Mouse (Mus musculus) CH12.LX (cell line): ENCODE measurements around the gene Lyve1.

Experiments used
- CHD1 ChIP-seq: IDR thresholded peaks from 2 replicates; pipeline ENCODE4 v1.6.1; 2012; ENCODE audit warnings: low read depth, low read length, improper control_type of control experiment, inconsistent platforms
- CHD2 ChIP-seq: IDR thresholded peaks from 2 replicates; pipeline ENCODE4 v1.6.1; 2011; ENCODE audit warnings: low read length, improper control_type of control experiment
- CTCF ChIP-seq, 2 experiments: IDR thresholded peaks in 1 of 2; conservative IDR thresholded peaks in 1 of 2; 2 replicates each; pipeline ENCODE4 v1.5.1; 2011 to 2012; ENCODE audit warnings: low read depth in 2 of 2, low read length in 2 of 2, improper control_type of control experiment in 1 of 2, inconsistent platforms in 1 of 2, mild to moderate bottlenecking in 1 of 2, moderate library complexity in 1 of 2
- E2F4 ChIP-seq: IDR thresholded peaks from 2 replicates; pipeline ENCODE4 v1.6.1; 2011; ENCODE audit warnings: low read depth, low read length, improper control_type of control experiment; ENCODE audit not compliant: insufficient replicate concordance
- EP300 ChIP-seq: IDR thresholded peaks from 2 replicates; pipeline ENCODE4 v1.6.1; 2011; ENCODE audit warnings: low read length, improper control_type of control experiment
- GABPA ChIP-seq: IDR thresholded peaks from 2 replicates; pipeline ENCODE4 v1.6.1; 2012; ENCODE audit warnings: low read depth, low read length, improper control_type of control experiment, inconsistent platforms; ENCODE audit not compliant: insufficient replicate concordance
- JUN ChIP-seq: IDR thresholded peaks from 2 replicates; pipeline ENCODE4 v1.6.1; 2011; ENCODE audit warnings: low read depth, mild to moderate bottlenecking, low read length, improper control_type of control experiment, moderate library complexity; ENCODE audit not compliant: insufficient read depth
- JUND ChIP-seq: conservative IDR thresholded peaks from 2 replicates; pipeline ENCODE4 v1.6.1; 2011; ENCODE audit warnings: low read depth, low read length, improper control_type of control experiment
- MAFK ChIP-seq: IDR thresholded peaks from 2 replicates; pipeline ENCODE4 v1.6.1; 2011; ENCODE audit warnings: low read length, improper control_type of control experiment; ENCODE audit not compliant: insufficient replicate concordance
- MEF2A ChIP-seq: IDR thresholded peaks from 2 replicates; pipeline ENCODE4 v1.6.1; 2014; ENCODE audit warnings: low read depth, mild to moderate bottlenecking, inconsistent platforms, low read length, improper control_type of control experiment, borderline replicate concordance
- NELFE ChIP-seq: IDR thresholded peaks from 2 replicates; pipeline ENCODE4 v1.6.1; 2011; ENCODE audit warnings: low read depth, low read length, improper control_type of control experiment
- POLR2A ChIP-seq: IDR thresholded peaks from 2 replicates; pipeline ENCODE4 v1.6.1; 2011; ENCODE audit warnings: low read depth, mild to moderate bottlenecking, improper control_type of control experiment, low read length
- RCOR1 ChIP-seq: conservative IDR thresholded peaks from 2 replicates; pipeline ENCODE4 v1.6.1; 2012; ENCODE audit warnings: low read depth, mild to moderate bottlenecking, inconsistent platforms, low read length, improper control_type of control experiment
- USF1 ChIP-seq: IDR thresholded peaks from 2 replicates; pipeline ENCODE4 v1.6.1; 2014; ENCODE audit warnings: low read depth, mild to moderate bottlenecking, inconsistent platforms, low read length, improper control_type of control experiment

GRCm38 (mm10) chr7:110843916-110844874 is 18.8 kb downstream of the Lyve1 start, which contains the start of gene Rnf141:
- TF ChIP-seq MAFK, result no peak
- TF ChIP-seq NELFE, result peak; percentile 77; the same call in 1 of the 2 replicates
- no peak for TF ChIP-seq JUND
- no peak for TF ChIP-seq RCOR1
- no peak for TF ChIP-seq EP300
- peak in 1 of 2 experiments; percentile 73; a peak in 2 of 4 replicates for TF ChIP-seq CTCF (conservative IDR thresholded peaks at IDR 0.05 in 1 of 2, IDR thresholded peaks at IDR 0.05 in 1 of 2; ENCODE audit: low read depth in 2 of 2, low read length in 2 of 2)
- peak; percentile 79 for TF ChIP-seq POLR2A
- no peak for TF ChIP-seq CHD2
- no peak for TF ChIP-seq GABPA
- no peak for TF ChIP-seq JUN
- no peak for TF ChIP-seq E2F4
- no peak for TF ChIP-seq CHD1
- no peak for TF ChIP-seq USF1
- TF ChIP-seq MEF2A, result peak; percentile 53; the same call in 1 of the 2 replicates
